Mouse (Mus musculus): Measurements from ENCODE around the gene Arsa. TPM values are rescaled to one million over a fixed set of nuclear protein-coding genes. Genes with fewer than 3 reads are reported as not detected.

The Arsa gene
- polyA plus RNA-seq, 1 experiment from 2014 or later = 19.8 TPM

- no peak overlapping the region for H3K27ac ChIP-seq
- 0 out of 2 replicates have a peak, but pooled peaks cover 4% of the 10 kb centered on the region for H3K9me3 ChIP-seq (replicated peaks)
- no peak for ATAC-seq (ENCODE audit: low FRiP score)
- peaks cover 34% of the 10 kb centered on the region; the same call in 1 of the 2 replicates for H3K36me3 ChIP-seq
- 95% methylated on average over 9 of the region's 9 CpGs for WGBS
- peaks cover 9% of the 10 kb centered on the region for H3K4me1 ChIP-seq
- H3K4me2 ChIP-seq (replicated peaks) = no peak overlapping the region
- no peak overlapping the region for H3K4me3 ChIP-seq
- peaks cover 8% of the 10 kb centered on the region; the same call in 1 of the 2 replicates for H3K27me3 ChIP-seq
- H3K9ac ChIP-seq = no peak overlapping the region
These were observed 27.6 kb upstream of the Arsa start for GRCm38 (mm10) chr15:89504838-89505237.

- WGBS = 87% methylated on average over 3 of the region's 3 CpGs
- Histone ChIP-seq H3K4me2 (replicated peaks) (no peak overlapping the region), H3K9me3 (replicated peaks) (no peaks in the 10 kb centered on the region), H3K27ac (no peak overlapping the region), H3K27me3 (peaks cover 24% of the 10 kb centered on the region), H3K36me3 (peaks cover 27% of the 10 kb centered on the region; the same call in 1 of the 2 replicates), H3K4me1 (peaks cover 31% of the 10 kb centered on the region), H3K4me3 (no peak overlapping the region), H3K9ac (no peak overlapping the region)
- ATAC-seq (ENCODE audit: low FRiP score) = no peak
These were observed 24.1 kb upstream of the Arsa start for GRCm38 (mm10) chr15:89501321-89501720.

GRCm38 (mm10) chr15:89500221-89500791 is 23.1 kb upstream of the Arsa start:
- Histone ChIP-seq H3K9me3 (replicated peaks) (no peaks in the 10 kb centered on the region), H3K4me1 (peaks cover 36% of the 10 kb centered on the region), H3K27ac (peak overlapping the region; percentile 84), H3K4me2 (replicated peaks) (peak overlapping the region; percentile 89), H3K9ac (peak overlapping the region; percentile 91), H3K36me3 (peaks cover 17% of the 10 kb centered on the region; the same call in 1 of the 2 replicates), H3K4me3 (peak overlapping the region; percentile 80), H3K27me3 (peaks cover 24% of the 10 kb centered on the region)
- peak; percentile 53 for ATAC-seq (ENCODE audit: low FRiP score)
- under 1% methylated on average over 31 of the region's 35 CpGs for WGBS

GRCm38 (mm10) chr15:89499784-89500220 is 22.6 kb upstream of the Arsa start:
- peaks cover 36% of the 10 kb centered on the region for H3K4me1 ChIP-seq
- H3K36me3 ChIP-seq = peaks cover 14% of the 10 kb centered on the region; the same call in 1 of the 2 replicates
- whole genome bisulfite sequencing = 1% methylated on average over 37 of the region's 60 CpGs
- H3K9ac ChIP-seq = peak overlapping the region; percentile 91
- H3K4me2 ChIP-seq (replicated peaks) = peak overlapping the region; percentile 89
- peak overlapping the region; percentile 84 for H3K27ac ChIP-seq
- peak overlapping the region; percentile 80 for H3K4me3 ChIP-seq
- ATAC-seq (ENCODE audit: low FRiP score) = peak; percentile 72
- H3K27me3 ChIP-seq = peaks cover 24% of the 10 kb centered on the region
- no peaks in the 10 kb centered on the region for H3K9me3 ChIP-seq (replicated peaks)

- peaks cover 11% of the 10 kb centered on the region; the same call in 1 of the 2 replicates for H3K36me3 ChIP-seq
- peak; percentile 57 for ATAC-seq (ENCODE audit: low FRiP score)
- under 1% methylated on average over 35 of the region's 72 CpGs for WGBS
- H3K27me3 ChIP-seq = peaks cover 24% of the 10 kb centered on the region
- H3K4me1 ChIP-seq = peaks cover 36% of the 10 kb centered on the region
- H3K9me3 ChIP-seq (replicated peaks) = no peaks in the 10 kb centered on the region
- H3K4me2 ChIP-seq (replicated peaks) = peak within 1 kb of the TSS; percentile 89
- H3K4me3 ChIP-seq = peak within 1 kb of the TSS; percentile 80
- H3K27ac ChIP-seq = peak within 1 kb of the TSS; percentile 84
- H3K9ac ChIP-seq = peak within 1 kb of the TSS; percentile 91
These were observed 21.9 kb upstream of the Arsa start, which contains the start of gene Shank3 for GRCm38 (mm10) chr15:89498961-89499688. TSS of gene Shank3 (plus strand) at chr15:89499623.

GRCm38 (mm10) chr15:89498049-89498960 is 21.1 kb upstream of the Arsa start:
- Histone ChIP-seq H3K4me1 (peaks cover 36% of the 10 kb centered on the region), H3K9ac (peak overlapping the region; percentile 91), H3K27ac (no peak overlapping the region), H3K4me3 (peak overlapping the region; percentile 80), H3K4me2 (replicated peaks) (peak overlapping the region; percentile 89), H3K36me3 (peaks cover 3% of the 10 kb centered on the region; the same call in 1 of the 2 replicates), H3K9me3 (replicated peaks) (no peaks in the 10 kb centered on the region), H3K27me3 (peaks cover 24% of the 10 kb centered on the region)
- peak; percentile 7; the same call in 1 of the 2 replicates for ATAC-seq (ENCODE audit: low FRiP score)
- 3% methylated on average over 41 of the region's 41 CpGs for WGBS

GRCm38 (mm10) chr15:89497391-89498048 is 20.3 kb upstream of the Arsa start:
- no peak overlapping the region for H3K4me3 ChIP-seq
- H3K9me3 ChIP-seq (replicated peaks) = no peaks in the 10 kb centered on the region; the same call in 1 of the 2 replicates
- 30% methylated on average over 4 of the region's 4 CpGs for WGBS
- no peak overlapping the region for H3K9ac ChIP-seq
- no peak overlapping the region for H3K27ac ChIP-seq
- ATAC-seq (ENCODE audit: low FRiP score) = no peak
- no peak overlapping the region for H3K4me2 ChIP-seq (replicated peaks)
- peaks cover 24% of the 10 kb centered on the region for H3K27me3 ChIP-seq
- no peaks in the 10 kb centered on the region for H3K36me3 ChIP-seq
- peaks cover 36% of the 10 kb centered on the region for H3K4me1 ChIP-seq

GRCm38 (mm10) chr15:89496841-89497240 is 19.6 kb upstream of the Arsa start:
- no peak overlapping the region; the same call in 1 of the 2 replicates for H3K9ac ChIP-seq
- H3K4me1 ChIP-seq = peaks cover 36% of the 10 kb centered on the region
- no peak overlapping the region for H3K27ac ChIP-seq
- H3K4me3 ChIP-seq = no peak overlapping the region
- H3K27me3 ChIP-seq = peaks cover 24% of the 10 kb centered on the region
- no peaks in the 10 kb centered on the region; the same call in 1 of the 2 replicates for H3K9me3 ChIP-seq (replicated peaks)
- no peak overlapping the region for H3K4me2 ChIP-seq (replicated peaks)
- no peaks in the 10 kb centered on the region for H3K36me3 ChIP-seq
- WGBS = 42% methylated on average over 2 of the region's 2 CpGs
- ATAC-seq (ENCODE audit: low FRiP score) = no peak

- Histone ChIP-seq H3K9ac (peak overlapping the region; percentile 8; the same call in 1 of the 2 replicates), H3K4me1 (peaks cover 36% of the 10 kb centered on the region), H3K27ac (no peak overlapping the region), H3K9me3 (replicated peaks) (no peaks in the 10 kb centered on the region; the same call in 1 of the 2 replicates), H3K4me3 (no peak overlapping the region), H3K4me2 (replicated peaks) (no peak overlapping the region), H3K36me3 (no peaks in the 10 kb centered on the region), H3K27me3 (peaks cover 20% of the 10 kb centered on the region)
- 19% methylated on average over 4 of the region's 4 CpGs for WGBS
- ATAC-seq (ENCODE audit: low FRiP score) = no peak
These were observed 18.9 kb upstream of the Arsa start for GRCm38 (mm10) chr15:89496131-89496530.

GRCm38 (mm10) chr15:89494970-89495369 is 17.7 kb upstream of the Arsa start:
- 84% methylated on average over 4 of the region's 4 CpGs for WGBS
- no peak overlapping the region for H3K9ac ChIP-seq
- H3K9me3 ChIP-seq (replicated peaks) = no peaks in the 10 kb centered on the region; the same call in 1 of the 2 replicates
- peaks cover 16% of the 10 kb centered on the region for H3K27me3 ChIP-seq
- peaks cover 27% of the 10 kb centered on the region for H3K4me1 ChIP-seq
- no peaks in the 10 kb centered on the region for H3K36me3 ChIP-seq
- ATAC-seq (ENCODE audit: low FRiP score) = no peak
- H3K27ac ChIP-seq = no peak overlapping the region
- H3K4me3 ChIP-seq = no peak overlapping the region
- H3K4me2 ChIP-seq (replicated peaks) = no peak overlapping the region

GRCm38 (mm10) chr15:89488611-89489117 is 11.4 kb upstream of the Arsa start:
- 57% methylated on average over 14 of the region's 14 CpGs for WGBS
- ATAC-seq (ENCODE audit: low FRiP score) = no peak
- no peak overlapping the region for H3K4me3 ChIP-seq

More at GRCm38 (mm10) chr15:89488611-89489117, 11.4 kb upstream of the Arsa start:
- Histone ChIP-seq H3K9ac (no peak overlapping the region), H3K4me2 (replicated peaks) (no peak overlapping the region), H3K9me3 (replicated peaks) (no peaks in the 10 kb centered on the region; the same call in 1 of the 2 replicates), H3K27me3 (no peaks in the 10 kb centered on the region), H3K36me3 (no peaks in the 10 kb centered on the region), H3K27ac (no peak overlapping the region), H3K4me1 (no peaks in the 10 kb centered on the region)

Data from hindbrain, embryonic 12.5 days (tissue).